Mouse (Mus musculus) ovary, adult 18-20 months (tissue): Measurements from ENCODE around the gene Tox2.

Experiments
- DNase-seq: peaks from one replicate; pipeline ENCODE4 v3.0.0; 2022; ENCODE audit warnings: low spot score, mixed read lengths

The Tox2 gene

GRCm38 (mm10) chr2:163256765-163257164 is 53.8 kb downstream of the Tox2 start:
- DNase-seq, result no peak

- no peak for DNase-seq
Measured at GRCm38 (mm10) chr2:163261362-163262054, 58.6 kb downstream of the Tox2 start.

- DNase-seq, result no peak
Measured at GRCm38 (mm10) chr2:163262055-163262420, 59.1 kb downstream of the Tox2 start.

GRCm38 (mm10) chr2:163267097-163267496 is 64.2 kb downstream of the Tox2 start:
- no peak for DNase-seq

- DNase-seq, result peak; percentile 20
Measured at GRCm38 (mm10) chr2:163271581-163272492, 68.9 kb downstream of the Tox2 start.

- DNase-seq, result no peak
Measured at GRCm38 (mm10) chr2:163273815-163274214, 70.9 kb downstream of the Tox2 start.

GRCm38 (mm10) chr2:163275986-163276385 is 73.1 kb downstream of the Tox2 start:
- DNase-seq, result no peak

- no peak for DNase-seq
Measured at GRCm38 (mm10) chr2:163277979-163278378, 75.1 kb downstream of the Tox2 start.

GRCm38 (mm10) chr2:163280636-163281322 is 77.9 kb downstream of the Tox2 start:
- no peak for DNase-seq

- DNase-seq, result no peak
Measured at GRCm38 (mm10) chr2:163284856-163285255, 81.9 kb downstream of the Tox2 start.

GRCm38 (mm10) chr2:163285335-163285734 is 82.4 kb downstream of the Tox2 start:
- DNase-seq, result no peak

GRCm38 (mm10) chr2:163285762-163286161 is 82.8 kb downstream of the Tox2 start:
- no peak for DNase-seq

GRCm38 (mm10) chr2:163288881-163289379 is 86.0 kb downstream of the Tox2 start:
- no peak for DNase-seq

- DNase-seq, result no peak
Measured at GRCm38 (mm10) chr2:163296999-163297630, 94.2 kb downstream of the Tox2 start.

GRCm38 (mm10) chr2:163300069-163301060 is 97.4 kb downstream of the Tox2 start:
- peak; percentile 28 for DNase-seq

- DNase-seq, result no peak
Measured at GRCm38 (mm10) chr2:163301641-163302040, 98.7 kb downstream of the Tox2 start.

GRCm38 (mm10) chr2:163303037-163303436 is 100.1 kb downstream of the Tox2 start:
- DNase-seq, result no peak

GRCm38 (mm10) chr2:163309376-163309775 is 106.5 kb downstream of the Tox2 start:
- no peak for DNase-seq

- DNase-seq, result no peak
Measured at GRCm38 (mm10) chr2:163310163-163310688, 107.3 kb downstream of the Tox2 start.

GRCm38 (mm10) chr2:163317281-163317680 is 114.4 kb downstream of the Tox2 start:
- DNase-seq, result no peak
